Mouse (Mus musculus) forebrain, embryonic 13.5 days (tissue): ENCODE results near the gene Trub1. TPM values are rescaled to one million over a fixed set of nuclear protein-coding genes. Genes with fewer than 3 reads are reported as not detected.

Source experiments
- ATAC-seq: fragments of 200-750 bp; cut with Nextera tagmentation; 2 replicates; pipeline ENCODE4 v1.8.0; 2017
- H3K27ac ChIP-seq: fragments of 300-500 bp; sonication (generic); 2 replicates; pipeline ENCODE4 v1.5.1; 2015; ENCODE audit warnings: inconsistent platforms, mild to moderate bottlenecking, moderate library complexity
- H3K27me3 ChIP-seq: fragments of 300-500 bp; sonication (generic); 2 replicates; pipeline ENCODE4 v1.6.1; 2015; ENCODE audit warnings: mild to moderate bottlenecking, inconsistent platforms
- H3K36me3 ChIP-seq: fragments of 300-500 bp; sonication (generic); 2 replicates; pipeline ENCODE4 v1.6.1; 2015; ENCODE audit warnings: mild to moderate bottlenecking, inconsistent platforms; ENCODE audit not compliant: poor library complexity, severe bottlenecking
- H3K4me1 ChIP-seq: fragments of 300-500 bp; sonication (generic); 2 replicates; pipeline ENCODE4 v1.6.1; 2015; ENCODE audit warnings: inconsistent platforms
- H3K4me2 ChIP-seq: fragments of 300-500 bp; sonication (generic); 2 replicates; pipeline ENCODE4 v1.6.1; 2015; ENCODE audit warnings: inconsistent platforms, mild to moderate bottlenecking, moderate library complexity
- H3K4me3 ChIP-seq: fragments of 300-500 bp; sonication (generic); 2 replicates; pipeline ENCODE4 v1.5.1; 2015; ENCODE audit warnings: mild to moderate bottlenecking, inconsistent platforms
- H3K9ac ChIP-seq: fragments of 300-500 bp; sonication (generic); 2 replicates; pipeline ENCODE4 v1.6.1; 2015; ENCODE audit warnings: mild to moderate bottlenecking, inconsistent platforms
- H3K9me3 ChIP-seq: fragments of 300-500 bp; sonication (generic); replicated peaks from 2 replicates; pipeline ENCODE4 v1.6.1; 2016; ENCODE audit warnings: inconsistent platforms
- WGBS: fragments of 180-500 bp; shearing (Covaris S2); methylation state at CpG from one replicate; pipeline ENCODE4 v1.1.7; 2015; 5-methylcytosine and 5-hydroxymethylcytosine counted together
- polyA plus RNA-seq: library from polyadenylated mRNA; unstranded; fragments of >200 nt; fragmentation: Nextera tagmentation; extraction: Ambion mirVana; gene quantifications from 2 replicates; pipeline ENCODE4 v1.2.1, GENCODE M21; 2015

Trub1 gene
- polyA plus RNA-seq, 1 experiment from 2014 or later = 14.8 TPM

- no peaks in the 10 kb centered on the region for H3K36me3 ChIP-seq
- H3K27ac ChIP-seq = no peak overlapping the region
- no peak overlapping the region for H3K9ac ChIP-seq
- H3K4me3 ChIP-seq = no peak overlapping the region
- 80% methylated on average over 1 of the region's 1 CpGs for WGBS
- ATAC-seq = no peak
- H3K4me2 ChIP-seq = no peak overlapping the region
- no peaks in the 10 kb centered on the region for H3K9me3 ChIP-seq
- H3K27me3 ChIP-seq = no peaks in the 10 kb centered on the region
- peaks cover 24% of the 10 kb centered on the region for H3K4me1 ChIP-seq
These were observed 1.9 kb upstream of the Trub1 start for GRCm38 (mm10) chr19:57450849-57451248.

GRCm38 (mm10) chr19:57451762-57452161 lies 950 bp upstream of the Trub1 start:
- peak overlapping the region; percentile 70; the same call in 1 of the 2 replicates for H3K4me2 ChIP-seq
- WGBS = 35% methylated on average over 4 of the region's 4 CpGs
- no peak overlapping the region for H3K9ac ChIP-seq
- ATAC-seq = no peak
- no peaks in the 10 kb centered on the region for H3K36me3 ChIP-seq
- H3K4me3 ChIP-seq = no peak overlapping the region
- peaks cover 24% of the 10 kb centered on the region for H3K4me1 ChIP-seq
- no peaks in the 10 kb centered on the region for H3K9me3 ChIP-seq
- no peak overlapping the region for H3K27ac ChIP-seq
- H3K27me3 ChIP-seq = no peaks in the 10 kb centered on the region

GRCm38 (mm10) chr19:57453218-57453600 lies 497 bp downstream of the Trub1 start:
- H3K27me3 ChIP-seq = no peaks in the 10 kb centered on the region
- H3K27ac ChIP-seq = peak overlapping the region; percentile 55; the same call in 1 of the 2 replicates
- H3K4me2 ChIP-seq = peak overlapping the region; percentile 70
- no peak for ATAC-seq
- WGBS = 8% methylated on average over 6 of the region's 6 CpGs
- peaks cover 24% of the 10 kb centered on the region for H3K4me1 ChIP-seq
- H3K4me3 ChIP-seq = peak overlapping the region; percentile 79
- peaks cover 1% of the 10 kb centered on the region; the same call in 1 of the 2 replicates for H3K36me3 ChIP-seq
- no peaks in the 10 kb centered on the region for H3K9me3 ChIP-seq
- H3K9ac ChIP-seq = peak overlapping the region; percentile 81

- 96% methylated on average over 25 of the region's 25 CpGs for WGBS
- Histone ChIP-seq H3K27me3 (no peaks in the 10 kb centered on the region), H3K4me2 (no peak overlapping the region), H3K4me3 (no peak overlapping the region), H3K9me3 (no peaks in the 10 kb centered on the region), H3K9ac (no peak overlapping the region), H3K36me3 (peaks cover 11% of the 10 kb centered on the region; the same call in 1 of the 2 replicates), H3K27ac (no peak overlapping the region), H3K4me1 (peaks cover 24% of the 10 kb centered on the region)
- ATAC-seq = no peak
These were observed 2.7 kb downstream of the Trub1 start for GRCm38 (mm10) chr19:57455286-57455960.

GRCm38 (mm10) chr19:57457075-57457474 lies 4.4 kb downstream of the Trub1 start:
- H3K27ac ChIP-seq = no peak overlapping the region
- 76% methylated on average over 2 of the region's 2 CpGs for WGBS

GRCm38 (mm10) chr19:57463741-57464140 lies 11.0 kb downstream of the Trub1 start:
- H3K9me3 ChIP-seq = no peaks in the 10 kb centered on the region
- H3K36me3 ChIP-seq = peaks cover 19% of the 10 kb centered on the region; the same call in 1 of the 2 replicates
- H3K4me1 ChIP-seq = no peaks in the 10 kb centered on the region
- H3K27ac ChIP-seq = no peak overlapping the region
- no peaks in the 10 kb centered on the region for H3K27me3 ChIP-seq
- no peak for ATAC-seq
- no peak overlapping the region for H3K9ac ChIP-seq
- no peak overlapping the region for H3K4me2 ChIP-seq
- WGBS = 19% methylated on average over 8 of the region's 8 CpGs
- H3K4me3 ChIP-seq = no peak overlapping the region

More at GRCm38 (mm10) chr19:57457075-57457474, 4.4 kb downstream of the Trub1 start:
- no peak overlapping the region for H3K9ac ChIP-seq
- H3K27me3 ChIP-seq = no peaks in the 10 kb centered on the region
- no peak for ATAC-seq
- peaks cover 12% of the 10 kb centered on the region; the same call in 1 of the 2 replicates for H3K36me3 ChIP-seq
- H3K4me1 ChIP-seq = peaks cover 19% of the 10 kb centered on the region
- H3K4me2 ChIP-seq = no peak overlapping the region
- no peaks in the 10 kb centered on the region for H3K9me3 ChIP-seq
- H3K4me3 ChIP-seq = no peak overlapping the region

- no peak for ATAC-seq
- no peak overlapping the region for H3K4me3 ChIP-seq
These were observed 13.0 kb downstream of the Trub1 start for GRCm38 (mm10) chr19:57465742-57466141.

GRCm38 (mm10) chr19:57471033-57471432 lies 18.3 kb downstream of the Trub1 start:
- Histone ChIP-seq H3K4me1 (peaks cover 15% of the 10 kb centered on the region; the same call in 1 of the 2 replicates), H3K9me3 (no peaks in the 10 kb centered on the region), H3K4me3 (no peak overlapping the region), H3K4me2 (no peak overlapping the region), H3K9ac (no peak overlapping the region), H3K36me3 (peaks cover 24% of the 10 kb centered on the region), H3K27ac (no peak overlapping the region), H3K27me3 (no peaks in the 10 kb centered on the region)
- ATAC-seq = no peak
- WGBS = 92% methylated on average over 12 of the region's 12 CpGs

More at GRCm38 (mm10) chr19:57465742-57466141, 13.0 kb downstream of the Trub1 start:
- Histone ChIP-seq H3K9ac (no peak overlapping the region), H3K4me1 (no peaks in the 10 kb centered on the region), H3K4me2 (no peak overlapping the region), H3K27ac (no peak overlapping the region), H3K9me3 (no peaks in the 10 kb centered on the region), H3K36me3 (peaks cover 26% of the 10 kb centered on the region), H3K27me3 (no peaks in the 10 kb centered on the region)
- WGBS = 97% methylated on average over 7 of the region's 7 CpGs

GRCm38 (mm10) chr19:57472169-57472568 lies 19.5 kb downstream of the Trub1 start:
- no peak overlapping the region for H3K4me2 ChIP-seq
- H3K9ac ChIP-seq = no peak overlapping the region
- H3K9me3 ChIP-seq = no peaks in the 10 kb centered on the region
- no peak overlapping the region for H3K27ac ChIP-seq
- H3K4me3 ChIP-seq = no peak overlapping the region
- H3K36me3 ChIP-seq = peaks cover 19% of the 10 kb centered on the region
- no peaks in the 10 kb centered on the region for H3K27me3 ChIP-seq
- 0 out of 2 replicates have a peak, but pooled peaks have one; percentile 36 for ATAC-seq
- 65% methylated on average over 15 of the region's 15 CpGs for WGBS
- peaks cover 15% of the 10 kb centered on the region; the same call in 1 of the 2 replicates for H3K4me1 ChIP-seq

GRCm38 (mm10) chr19:57473301-57473700 lies 20.6 kb downstream of the Trub1 start:
- H3K27ac ChIP-seq = peak overlapping the region; percentile 19; the same call in 1 of the 2 replicates
- WGBS = 44% methylated on average over 16 of the region's 16 CpGs
- 0 out of 2 replicates have a peak, but pooled peaks have one; percentile 48 for ATAC-seq

GRCm38 (mm10) chr19:57475298-57475697 lies 22.6 kb downstream of the Trub1 start:
- 83% methylated on average over 4 of the region's 4 CpGs for WGBS
- H3K4me3 ChIP-seq = no peak overlapping the region
- peaks cover 6% of the 10 kb centered on the region; the same call in 1 of the 2 replicates for H3K36me3 ChIP-seq
- ATAC-seq = no peak
- no peak overlapping the region for H3K9ac ChIP-seq
- H3K9me3 ChIP-seq = no peaks in the 10 kb centered on the region
- H3K27ac ChIP-seq = no peak overlapping the region
- no peak overlapping the region for H3K4me2 ChIP-seq
- no peaks in the 10 kb centered on the region for H3K27me3 ChIP-seq
- peaks cover 15% of the 10 kb centered on the region; the same call in 1 of the 2 replicates for H3K4me1 ChIP-seq

More at GRCm38 (mm10) chr19:57473301-57473700, 20.6 kb downstream of the Trub1 start:
- Histone ChIP-seq H3K4me1 (peaks cover 15% of the 10 kb centered on the region; the same call in 1 of the 2 replicates), H3K4me2 (no peak overlapping the region), H3K9me3 (no peaks in the 10 kb centered on the region), H3K4me3 (no peak overlapping the region), H3K9ac (no peak overlapping the region), H3K27me3 (no peaks in the 10 kb centered on the region), H3K36me3 (peaks cover 17% of the 10 kb centered on the region)

GRCm38 (mm10) chr19:57477310-57477709 lies 24.6 kb downstream of the Trub1 start:
- H3K36me3 ChIP-seq = peaks cover 6% of the 10 kb centered on the region; the same call in 1 of the 2 replicates
- H3K27me3 ChIP-seq = no peaks in the 10 kb centered on the region
- no peak overlapping the region for H3K27ac ChIP-seq
- 68% methylated on average over 8 of the region's 8 CpGs for WGBS
- no peaks in the 10 kb centered on the region for H3K9me3 ChIP-seq
- no peak overlapping the region for H3K4me2 ChIP-seq
- peaks cover 10% of the 10 kb centered on the region; the same call in 1 of the 2 replicates for H3K4me1 ChIP-seq
- no peak overlapping the region for H3K4me3 ChIP-seq
- H3K9ac ChIP-seq = no peak overlapping the region
- no peak for ATAC-seq
